Mouse (Mus musculus): ENCODE measurements around the gene Edar.
"Not testable (repeated sequence)": the region's sequence is repeated elsewhere in the genome, so short reads cannot be mapped to it uniquely, and the experiment has no call there.

The Edar gene

GRCm38 (mm10) chr10:58675533-58675932 lies at the start of gene Edar:
TSS of gene Edar (minus strand) at chr10:58675654.
- in situ Hi-C loops (cut with MboI, MseI): loop anchor here (25.0 kb wide), 1 partner anchor 1238 kb away; no protein-coding TSS in a partner anchor

- in situ Hi-C loops (cut with MboI, MseI): not testable (repeated sequence)
Measured at GRCm38 (mm10) chr10:58718110-58718509, 42.7 kb upstream of the Edar start, which contains the start of gene Gm17542. TSS of gene Gm17542 (minus strand) at chr10:58718210.

GRCm38 (mm10) chr10:58714789-58715148 lies 39.3 kb upstream of the Edar start:
- in situ Hi-C loops (cut with MboI, MseI): no loop called here

GRCm38 (mm10) chr10:58713855-58714788 lies 38.7 kb upstream of the Edar start:
- in situ Hi-C loops (cut with MboI, MseI): no loop called here

- in situ Hi-C loops (cut with MboI, MseI): no loop called here
Measured at GRCm38 (mm10) chr10:58713225-58713624, 37.8 kb upstream of the Edar start.

- in situ Hi-C loops (cut with MboI, MseI): no loop called here
Measured at GRCm38 (mm10) chr10:58709021-58709420, 33.6 kb upstream of the Edar start.

GRCm38 (mm10) chr10:58700578-58700977 lies 25.1 kb upstream of the Edar start:
- in situ Hi-C loops (cut with MboI, MseI): no loop called here

GRCm38 (mm10) chr10:58700160-58700559 lies 24.7 kb upstream of the Edar start:
- in situ Hi-C loops (cut with MboI, MseI): no loop called here

- in situ Hi-C loops (cut with MboI, MseI): loop anchor here (25.0 kb wide), 1 partner anchor 1262 kb away; no protein-coding TSS in a partner anchor
Measured at GRCm38 (mm10) chr10:58698955-58699354, 23.5 kb upstream of the Edar start.

- in situ Hi-C loops (cut with MboI, MseI): loop anchor here (25.0 kb wide), 1 partner anchor 1254 kb away; no protein-coding TSS in a partner anchor
Measured at GRCm38 (mm10) chr10:58691051-58691450, 15.6 kb upstream of the Edar start.

- in situ Hi-C loops (cut with MboI, MseI): loop anchor here (25.0 kb wide), 1 partner anchor 1242 kb away; no protein-coding TSS in a partner anchor
Measured at GRCm38 (mm10) chr10:58679298-58679697, 3.8 kb upstream of the Edar start.

- in situ Hi-C loops (cut with MboI, MseI): no loop called here
Measured at GRCm38 (mm10) chr10:58673278-58674061, 2.0 kb downstream of the Edar start.

GRCm38 (mm10) chr10:58672557-58673277 lies 2.7 kb downstream of the Edar start:
- in situ Hi-C loops (cut with MboI, MseI): no loop called here

- in situ Hi-C loops (cut with MboI, MseI): no loop called here
Measured at GRCm38 (mm10) chr10:58663868-58664267, 11.6 kb downstream of the Edar start.

- in situ Hi-C loops (cut with MboI, MseI): no loop called here
Measured at GRCm38 (mm10) chr10:58663417-58663816, 12.0 kb downstream of the Edar start.

- in situ Hi-C loops (cut with MboI, MseI): no loop called here
Measured at GRCm38 (mm10) chr10:58659268-58659986, 16.0 kb downstream of the Edar start.

- in situ Hi-C loops (cut with MboI, MseI): no loop called here
Measured at GRCm38 (mm10) chr10:58657731-58658130, 17.7 kb downstream of the Edar start.

GRCm38 (mm10) chr10:58653679-58654078 lies 21.8 kb downstream of the Edar start:
- in situ Hi-C loops (cut with MboI, MseI): no loop called here

- in situ Hi-C loops (cut with MboI, MseI): no loop called here
Measured at GRCm38 (mm10) chr10:58652418-58653394, 22.7 kb downstream of the Edar start.

GRCm38 (mm10) chr10:58652045-58652417 lies 23.4 kb downstream of the Edar start:
- in situ Hi-C loops (cut with MboI, MseI): no loop called here
